Mouse (Mus musculus): ENCODE measurements around the gene Rsu1.

GRCm38 (mm10) chr2:13206825-13207224 is 64.4 kb downstream of the Rsu1 start:
- TF ChIP-seq CTCF (conservative IDR thresholded peaks at IDR 0.05; ENCODE audit: low read length) (no peak), POU5F1 (IDR thresholded peaks at IDR 0.05; ENCODE audit: borderline replicate concordance, low read length) (no peak)

All from E14TG2a.4 (cell line).